Mouse (Mus musculus) lung, embryonic 16.5 days (tissue): Measurements from ENCODE around the gene Tcl1b1. TPM values are rescaled to one million over a fixed set of nuclear protein-coding genes. Genes with fewer than 3 reads are reported as not detected.
"Not testable (repeated sequence)": the region's sequence is repeated elsewhere in the genome, so short reads cannot be mapped to it uniquely, and the experiment has no call there.

ENCODE experiments used
- ATAC-seq: fragments of 200-750 bp; cut with Nextera tagmentation; 2 replicates; pipeline ENCODE4 v1.8.0; 2017; ENCODE audit warnings: low read depth, mild to moderate bottlenecking, moderate library complexity
- H3K27ac ChIP-seq: fragments of 300-500 bp; sonication (generic); 2 replicates; pipeline ENCODE4 v1.5.1; 2014; ENCODE audit warnings: mild to moderate bottlenecking, control low read depth, low read length
- H3K27me3 ChIP-seq: fragments of 300-500 bp; sonication (generic); 2 replicates; pipeline ENCODE4 v1.6.1; 2014; ENCODE audit warnings: low read depth, low read length, mixed read lengths; ENCODE audit not compliant: control insufficient read depth, insufficient read depth
- H3K36me3 ChIP-seq: fragments of 300-500 bp; sonication (generic); 2 replicates; pipeline ENCODE4 v1.6.1; 2014; ENCODE audit warnings: low read length; ENCODE audit not compliant: control insufficient read depth, insufficient read depth
- H3K4me1 ChIP-seq: fragments of 300-500 bp; sonication (generic); replicated peaks from 2 replicates; pipeline ENCODE4 v1.6.1; 2014; ENCODE audit warnings: low read length, mixed read lengths; ENCODE audit not compliant: control insufficient read depth, insufficient read depth
- H3K4me2 ChIP-seq: fragments of 300-500 bp; sonication (generic); 2 replicates; pipeline ENCODE4 v1.6.1; 2014; ENCODE audit warnings: low read depth, low read length, control low read depth
- H3K4me3 ChIP-seq: fragments of 300-500 bp; sonication (generic); 2 replicates; pipeline ENCODE4 v1.5.1; 2014; ENCODE audit warnings: mild to moderate bottlenecking, low read length, control low read depth
- H3K9ac ChIP-seq: fragments of 300-500 bp; sonication (generic); 2 replicates; pipeline ENCODE4 v1.6.1; 2014; ENCODE audit warnings: low read length, control low read depth
- H3K9me3 ChIP-seq: fragments of 300-500 bp; sonication (generic); 2 replicates; pipeline ENCODE4 v1.6.1; 2016; ENCODE audit warnings: low read length; ENCODE audit not compliant: control insufficient read depth
- WGBS: fragments of 180-500 bp; shearing (Covaris S2); extraction: QIAGEN DNeasy Blood & Tissue Kit; methylation state at CpG from one replicate; pipeline ENCODE4 v1.1.7; 2014; 5-methylcytosine and 5-hydroxymethylcytosine counted together
- polyA plus RNA-seq: library from polyadenylated mRNA; unstranded; fragments of >200 nt; fragmentation: Nextera tagmentation; extraction: Ambion mirVana; gene quantifications from 2 replicates; pipeline ENCODE4 v1.2.1, GENCODE M21; 2015

The Tcl1b1 gene
- polyA plus RNA-seq, 1 experiment from 2014 or later, result not detected

DNA sequence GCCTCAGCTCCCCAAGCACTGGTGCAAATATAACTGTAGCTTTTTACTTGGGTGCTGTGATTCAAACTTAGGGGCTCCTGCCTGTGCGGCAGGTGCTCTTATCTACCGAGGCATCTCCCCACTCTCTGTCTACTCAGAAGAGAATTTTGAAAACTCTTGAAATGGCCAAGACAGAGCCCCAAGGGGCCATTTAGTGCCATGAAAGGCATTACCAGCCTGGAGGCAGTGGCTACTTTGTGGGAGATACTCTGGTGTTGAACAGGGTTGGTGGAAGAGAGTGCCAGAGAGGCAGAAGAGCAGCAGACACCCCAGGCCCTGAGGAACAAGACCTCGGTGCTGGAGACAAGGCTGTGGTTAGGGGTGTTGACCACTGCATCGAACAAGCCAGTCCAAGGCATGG is 24.7 kb upstream of the Tcl1b1 start:
- WGBS, result 74% methylated on average over 4 of the region's 4 CpGs
- not testable (repeated sequence) for ATAC-seq

DNA sequence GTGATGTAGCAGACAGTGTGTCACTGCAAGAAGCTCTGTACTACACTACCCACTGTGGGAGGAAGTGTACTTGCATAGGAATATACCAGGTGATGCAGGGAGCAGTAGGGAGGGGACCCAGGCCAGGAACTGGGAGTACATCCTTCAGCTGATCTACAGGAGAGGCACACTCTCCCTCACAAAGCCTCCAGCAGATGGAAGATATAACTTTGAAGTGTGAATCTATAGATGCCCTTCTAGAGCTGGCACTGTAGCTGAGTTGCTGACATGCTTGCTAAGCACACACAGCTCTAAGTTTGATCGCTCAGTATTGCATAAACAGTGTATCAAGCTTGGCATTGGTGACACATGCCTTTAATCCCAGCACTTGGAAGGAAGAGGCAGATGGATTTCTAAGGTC is 21.8 kb upstream of the Tcl1b1 start:
- not testable (repeated sequence) for H3K27ac ChIP-seq, ATAC-seq, H3K4me2 ChIP-seq, H3K4me3 ChIP-seq, H3K9me3 ChIP-seq, H3K4me1 ChIP-seq, H3K9ac ChIP-seq, H3K27me3 ChIP-seq, H3K36me3 ChIP-seq
- WGBS, result 63% methylated on average over 1 of the region's 1 CpGs

More for the DNA sequence above, 24.7 kb upstream of the Tcl1b1 start:
- not testable (repeated sequence) for H3K4me2 ChIP-seq, H3K27ac ChIP-seq, H3K4me1 ChIP-seq, H3K36me3 ChIP-seq, H3K27me3 ChIP-seq, H3K9ac ChIP-seq, H3K4me3 ChIP-seq, H3K9me3 ChIP-seq

DNA sequence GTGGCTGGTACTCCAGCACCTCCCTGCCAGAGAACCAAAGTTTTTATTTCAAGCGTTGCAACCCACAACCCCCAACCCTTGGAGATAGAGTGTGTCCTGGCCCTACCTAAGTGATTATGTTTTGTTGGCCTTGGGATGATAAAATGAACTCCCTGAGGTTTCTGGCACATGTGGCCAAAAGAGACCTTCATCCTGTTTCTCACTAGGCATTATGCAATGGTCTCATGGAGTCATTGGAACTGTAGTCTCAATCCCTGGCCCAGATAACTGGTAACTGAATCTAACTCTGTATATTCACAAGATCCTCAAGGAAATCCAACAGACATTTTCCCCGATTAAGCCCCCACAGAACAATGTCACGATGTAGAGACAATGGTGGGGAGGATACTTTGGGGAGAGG is 16.4 kb upstream of the Tcl1b1 start:
- Histone ChIP-seq H3K9ac (no peak overlapping the region), H3K27me3 (no peaks in the 10 kb centered on the region), H3K4me2 (no peak overlapping the region), H3K4me1 (no peaks in the 10 kb centered on the region), H3K9me3 (no peaks in the 10 kb centered on the region), H3K36me3 (no peaks in the 10 kb centered on the region), H3K27ac (no peak overlapping the region), H3K4me3 (no peak overlapping the region)
- WGBS, result 89% methylated on average over 3 of the region's 3 CpGs
- ATAC-seq, result no peak

DNA sequence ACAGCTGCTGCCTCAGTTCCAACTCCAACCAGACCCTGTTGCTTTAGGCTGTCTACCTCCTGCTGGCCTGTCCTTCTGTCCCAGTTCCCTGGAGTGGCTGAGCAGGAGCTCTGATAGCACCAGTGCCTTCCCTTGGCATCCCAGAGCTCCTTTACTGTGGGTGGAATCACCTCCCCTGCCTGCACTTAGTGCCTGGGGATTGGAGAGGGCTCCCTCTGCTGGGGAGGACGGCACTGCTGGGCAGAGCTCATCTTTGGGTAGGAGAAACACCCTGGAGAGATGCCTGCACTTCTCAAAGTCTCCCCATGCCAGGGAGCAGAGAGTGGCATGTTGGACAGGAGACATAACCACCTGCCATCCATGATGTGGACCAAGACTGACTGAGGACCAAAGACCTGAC is 14.6 kb upstream of the Tcl1b1 start:
- H3K27ac ChIP-seq, H3K4me1 ChIP-seq, H3K4me3 ChIP-seq, H3K36me3 ChIP-seq, H3K27me3 ChIP-seq, H3K9ac ChIP-seq, ATAC-seq, H3K4me2 ChIP-seq, H3K9me3 ChIP-seq: not testable (repeated sequence)
- 20% methylated on average over 1 of the region's 1 CpGs for WGBS

DNA sequence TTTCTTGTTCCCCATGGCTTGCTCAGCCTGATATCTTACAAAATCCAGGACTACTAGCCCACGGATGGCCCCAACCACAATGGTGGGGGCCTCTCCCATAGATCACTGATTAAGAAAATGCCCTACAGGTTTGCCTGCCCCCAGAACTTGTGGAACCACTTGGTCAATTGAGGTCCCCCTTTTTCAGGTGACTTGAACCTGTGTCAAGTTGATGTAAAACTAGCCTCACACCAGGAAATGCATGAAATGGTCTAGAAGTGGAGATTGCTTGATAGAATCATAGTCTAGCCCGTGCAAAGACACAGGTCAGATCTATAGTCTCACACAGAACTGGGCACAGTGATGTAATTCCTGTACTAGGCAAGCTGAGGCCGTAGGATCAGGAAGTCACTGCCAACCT is 13.8 kb upstream of the Tcl1b1 start, which contains the start of gene Tcl1b2:
Tcl1b2 (plus strand) TSS at position 301 of the 400 bp plus-strand sequence.
- Histone ChIP-seq H3K9ac (no peak within 1 kb of the TSS), H3K4me1 (no peaks in the 10 kb centered on the region), H3K4me3 (no peak within 1 kb of the TSS), H3K4me2 (no peak within 1 kb of the TSS), H3K27me3 (no peaks in the 10 kb centered on the region), H3K9me3 (no peaks in the 10 kb centered on the region), H3K36me3 (no peaks in the 10 kb centered on the region), H3K27ac (no peak within 1 kb of the TSS)
- ATAC-seq, result no peak
- 69% methylated on average over 3 of the region's 3 CpGs for WGBS

DNA sequence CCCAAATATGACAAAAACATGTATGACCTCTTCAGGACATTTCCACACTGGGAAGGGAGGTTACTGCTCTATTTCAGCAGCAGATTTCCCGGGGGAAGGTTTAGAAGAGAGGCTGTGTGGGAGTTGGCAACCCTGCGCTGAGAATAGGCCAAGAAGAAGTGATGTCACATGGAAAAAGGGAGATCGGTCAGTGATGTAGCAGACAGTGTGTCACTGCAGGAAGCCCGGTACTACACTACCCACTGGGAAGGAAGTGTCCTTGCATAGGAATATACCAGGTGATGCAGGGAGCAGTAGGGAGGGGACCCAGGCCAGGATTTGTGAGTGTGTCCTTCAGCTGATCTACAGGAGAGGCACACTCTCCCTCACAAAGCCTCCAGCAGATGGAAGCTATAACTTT is 4.2 kb upstream of the Tcl1b1 start:
- not testable (repeated sequence) for H3K9ac ChIP-seq, ATAC-seq, H3K27me3 ChIP-seq, H3K27ac ChIP-seq, H3K4me2 ChIP-seq, H3K4me1 ChIP-seq, H3K9me3 ChIP-seq, H3K4me3 ChIP-seq, H3K36me3 ChIP-seq
- WGBS, result 64% methylated on average over 4 of the region's 4 CpGs

DNA sequence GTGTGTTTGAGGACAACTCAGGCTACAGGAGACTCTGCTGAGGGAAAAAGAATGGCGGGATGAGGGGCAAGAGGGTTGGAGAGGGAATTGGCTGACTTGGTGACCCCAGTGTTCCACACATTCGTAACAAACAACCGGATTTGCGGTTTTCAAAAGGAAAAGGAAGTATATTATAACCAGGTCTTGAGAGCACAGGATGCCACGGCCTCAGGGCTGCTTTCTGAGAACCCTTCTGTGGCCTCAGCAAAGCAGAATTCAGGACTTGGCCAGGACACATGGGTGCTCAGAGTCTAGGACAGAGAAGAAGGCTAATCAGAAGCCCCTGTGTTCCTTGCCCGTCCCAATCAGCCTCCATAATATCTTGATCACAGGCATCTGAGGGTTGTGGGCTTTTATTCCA is 648 bp upstream of the Tcl1b1 start:
- Histone ChIP-seq H3K4me2 (no peak overlapping the region), H3K27me3 (no peaks in the 10 kb centered on the region), H3K9ac (no peak overlapping the region), H3K4me1 (no peaks in the 10 kb centered on the region), H3K27ac (no peak overlapping the region), H3K4me3 (no peak overlapping the region), H3K36me3 (no peaks in the 10 kb centered on the region), H3K9me3 (no peaks in the 10 kb centered on the region)
- no peak for ATAC-seq
- WGBS, result 68% methylated on average over 6 of the region's 6 CpGs

DNA sequence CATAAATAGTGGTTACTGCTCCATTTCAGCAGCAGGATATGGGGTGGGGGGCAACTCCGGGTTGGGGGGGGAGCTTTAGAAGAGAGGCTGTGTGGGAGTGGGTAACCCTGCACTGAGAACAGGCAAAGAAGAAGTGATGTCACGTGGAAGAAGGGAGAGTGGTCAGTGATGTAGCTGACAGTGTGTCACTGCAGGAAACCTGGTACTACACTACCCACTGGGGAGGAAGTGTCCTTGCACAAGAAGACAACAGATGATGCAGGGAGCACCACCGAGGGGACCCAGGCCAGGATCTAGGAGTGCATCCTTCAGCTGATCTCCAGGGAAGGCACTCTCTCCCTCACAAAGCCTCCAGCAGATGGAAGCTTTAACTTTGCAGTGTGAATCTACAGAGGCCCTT is 7.2 kb downstream of the Tcl1b1 start:
- H3K27ac ChIP-seq, result no peak overlapping the region
- H3K27me3 ChIP-seq, result no peaks in the 10 kb centered on the region
- H3K36me3 ChIP-seq, result no peaks in the 10 kb centered on the region
- H3K9me3 ChIP-seq, result no peaks in the 10 kb centered on the region
- no peak overlapping the region for H3K4me2 ChIP-seq
- 55% methylated on average over 3 of the region's 3 CpGs for WGBS
- no peak overlapping the region for H3K9ac ChIP-seq
- H3K4me3 ChIP-seq, result no peak overlapping the region
- no peak for ATAC-seq
- no peaks in the 10 kb centered on the region for H3K4me1 ChIP-seq

DNA sequence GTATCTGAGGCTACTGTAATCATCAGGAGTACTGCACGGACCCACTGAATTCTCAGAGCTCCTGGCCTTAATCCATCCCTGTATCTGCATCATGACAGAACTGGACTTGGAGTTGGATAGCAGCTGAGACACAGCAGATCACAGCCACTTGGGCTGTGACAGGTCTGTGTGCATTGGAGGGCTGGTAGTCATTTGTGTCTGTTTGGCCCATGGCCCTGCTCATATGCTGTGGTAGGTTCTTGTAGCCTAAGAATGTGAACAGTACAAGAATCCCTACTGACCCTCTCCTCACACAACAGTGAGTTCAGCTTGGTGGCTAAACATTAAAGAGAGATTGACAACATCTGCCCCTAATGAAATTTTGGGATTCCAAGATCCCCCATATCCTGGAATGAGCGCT is 13.9 kb downstream of the Tcl1b1 start:
- 53% methylated on average over 2 of the region's 2 CpGs for WGBS
- Histone ChIP-seq H3K27ac (no peak overlapping the region), H3K4me1 (no peaks in the 10 kb centered on the region), H3K4me2 (no peak overlapping the region), H3K36me3 (no peaks in the 10 kb centered on the region), H3K4me3 (no peak overlapping the region), H3K9ac (no peak overlapping the region), H3K27me3 (no peaks in the 10 kb centered on the region), H3K9me3 (no peaks in the 10 kb centered on the region)
- ATAC-seq, result peak; percentile 89

DNA sequence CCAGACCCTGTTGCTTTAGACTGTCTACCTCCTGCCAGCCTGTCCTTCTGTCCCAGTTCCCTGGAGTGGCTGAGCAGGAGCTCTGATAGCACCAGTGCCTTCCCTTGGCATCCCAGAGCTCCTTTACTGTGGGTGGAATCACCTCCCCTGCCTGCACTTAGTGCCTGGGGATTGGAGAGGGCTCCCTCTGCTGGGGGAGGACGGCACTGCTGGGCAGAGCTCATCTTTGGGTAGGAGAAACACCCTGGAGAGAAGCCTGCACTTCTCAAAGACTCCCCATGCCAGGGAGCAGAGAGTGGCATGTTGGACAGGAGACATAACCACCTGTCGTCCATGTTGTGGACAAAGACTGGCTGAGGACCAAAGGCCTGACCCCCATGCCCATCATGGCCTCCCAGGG is 14.8 kb downstream of the Tcl1b1 start:
- not testable (repeated sequence) for H3K9me3 ChIP-seq, H3K27ac ChIP-seq, H3K9ac ChIP-seq, H3K36me3 ChIP-seq, H3K4me2 ChIP-seq, H3K27me3 ChIP-seq, H3K4me1 ChIP-seq, H3K4me3 ChIP-seq, ATAC-seq
- WGBS, result 16% methylated on average over 2 of the region's 2 CpGs
